Mouse (Mus musculus): ENCODE measurements around the gene Pate4.

GRCm38 (mm10) chr9:35587674-35588073, 24.1 kb downstream of the Pate4 start:
- no peak for TF ChIP-seq CTCF (IDR thresholded peaks at IDR 0.05 in 2 of 3, conservative IDR thresholded peaks at IDR 0.05 in 1 of 3; ENCODE audit: control insufficient read depth in 1 of 3, insufficient read depth in 1 of 3, low read depth in 2 of 3, low read length in 3 of 3, poor library complexity in 1 of 3, severe bottlenecking in 1 of 3)
- TF ChIP-seq MAX (IDR thresholded peaks at IDR 0.05; ENCODE audit: low read length): no peak
